Mouse (Mus musculus): ENCODE data around the gene Cstf2t. TPM values are rescaled to one million over a fixed set of nuclear protein-coding genes. Genes with fewer than 3 reads are reported as not detected.

The Cstf2t gene
- polyA plus RNA-seq, 1 experiment, result 13.4 TPM

DNA sequence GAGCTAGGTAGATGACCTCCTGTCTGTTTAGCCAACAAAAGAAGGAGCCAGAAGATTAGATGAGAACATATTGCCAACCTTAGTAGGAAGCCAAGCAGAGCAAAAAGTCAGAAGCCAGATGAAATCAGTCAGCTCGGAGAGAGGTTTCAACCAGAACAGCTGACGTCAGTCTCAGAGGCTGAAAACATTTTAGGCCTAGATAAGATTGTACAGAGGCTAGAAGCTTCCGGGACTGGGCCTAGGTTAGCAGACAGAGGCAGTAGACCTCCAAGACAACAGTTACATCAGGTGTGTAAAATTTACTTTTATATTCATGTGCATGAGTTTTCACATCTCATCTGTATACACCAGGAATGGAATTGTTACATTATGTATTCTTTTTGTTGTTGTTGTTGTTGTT is 16.7 kb downstream of the Cstf2t start:
- no peaks in the 10 kb centered on the region for H3K27me3 ChIP-seq (replicated peaks; ENCODE audit: control insufficient read depth, insufficient read depth, low read length)
- peak; percentile 16 for DNase-seq
- 81% methylated on average over 3 of the region's 3 CpGs for WGBS
- H3K4me1 ChIP-seq (ENCODE audit: control insufficient read depth, insufficient read depth, low read length), result no peaks in the 10 kb centered on the region
- no peaks in the 10 kb centered on the region for H3K36me3 ChIP-seq (ENCODE audit: control insufficient read depth, insufficient read depth, low read length)
- H3K27ac ChIP-seq (ENCODE audit: insufficient read depth, low read depth, low read length), result no peak overlapping the region
- no peak overlapping the region for H3K4me3 ChIP-seq (ENCODE audit: insufficient read depth, low read depth, low read length)
- TF ChIP-seq POLR2A (IDR thresholded peaks at IDR 0.05; ENCODE audit: low read depth, low read length), result no peak
- TF ChIP-seq CTCF (conservative IDR thresholded peaks at IDR 0.05; ENCODE audit: insufficient read depth, insufficient read length, low read depth, low read length), result no peak

DNA sequence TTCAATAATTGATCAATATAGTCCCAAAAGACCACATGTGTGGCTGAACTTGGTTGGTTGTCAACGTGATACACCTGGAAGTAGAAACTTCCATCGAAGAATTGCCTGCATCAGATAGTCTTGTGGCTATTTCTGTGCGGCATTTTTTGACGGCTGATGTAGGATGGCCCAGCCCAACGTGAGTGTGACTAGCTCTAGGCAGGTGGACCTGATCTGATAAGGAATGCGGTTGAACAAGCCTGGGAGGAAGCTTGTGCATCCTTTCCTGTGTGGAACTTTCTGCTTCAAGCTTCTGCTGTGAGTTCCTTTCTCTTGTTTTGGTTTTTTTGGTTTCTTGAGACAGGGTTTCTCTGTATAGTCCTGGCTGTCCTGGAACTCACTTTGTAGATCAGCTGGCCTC is 22.1 kb downstream of the Cstf2t start:
- Histone ChIP-seq H3K4me3 (ENCODE audit: insufficient read depth, low read depth, low read length) (no peak overlapping the region), H3K27ac (ENCODE audit: insufficient read depth, low read depth, low read length) (no peak overlapping the region), H3K27me3 (replicated peaks; ENCODE audit: control insufficient read depth, insufficient read depth, low read length) (no peaks in the 10 kb centered on the region), H3K36me3 (ENCODE audit: control insufficient read depth, insufficient read depth, low read length) (no peaks in the 10 kb centered on the region), H3K4me1 (ENCODE audit: control insufficient read depth, insufficient read depth, low read length) (no peaks in the 10 kb centered on the region)
- DNase-seq, result no peak
- no peak for TF ChIP-seq POLR2A (IDR thresholded peaks at IDR 0.05; ENCODE audit: low read depth, low read length)
- TF ChIP-seq CTCF (conservative IDR thresholded peaks at IDR 0.05; ENCODE audit: insufficient read depth, insufficient read length, low read depth, low read length), result no peak
- 80% methylated on average over 6 of the region's 6 CpGs for WGBS

DNA sequence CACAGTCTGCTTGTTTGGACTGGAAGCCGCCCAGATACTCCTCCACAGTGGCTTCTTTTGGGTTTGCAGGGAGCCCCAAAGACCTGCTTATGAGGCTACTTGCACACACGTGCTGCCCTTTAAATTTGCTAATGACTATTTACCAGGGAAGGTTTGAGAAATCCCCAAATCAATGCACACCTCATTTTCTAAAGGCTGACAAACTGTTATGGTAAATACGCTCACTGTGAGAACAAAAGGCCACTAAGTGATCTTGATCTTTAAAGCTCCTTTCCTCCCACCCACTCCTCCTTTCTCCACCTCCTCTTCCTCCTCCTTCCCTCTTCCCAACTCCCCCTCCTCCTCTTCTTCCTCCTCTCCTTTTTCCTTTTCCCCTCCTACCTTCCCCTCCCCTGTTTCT is 23.4 kb downstream of the Cstf2t start:
- Histone ChIP-seq H3K4me3 (ENCODE audit: insufficient read depth, low read depth, low read length) (no peak overlapping the region), H3K4me1 (ENCODE audit: control insufficient read depth, insufficient read depth, low read length) (no peaks in the 10 kb centered on the region), H3K36me3 (ENCODE audit: control insufficient read depth, insufficient read depth, low read length) (no peaks in the 10 kb centered on the region), H3K27ac (ENCODE audit: insufficient read depth, low read depth, low read length) (no peak overlapping the region), H3K27me3 (replicated peaks; ENCODE audit: control insufficient read depth, insufficient read depth, low read length) (no peaks in the 10 kb centered on the region)
- TF ChIP-seq POLR2A (IDR thresholded peaks at IDR 0.05; ENCODE audit: low read depth, low read length) (no peak), CTCF (conservative IDR thresholded peaks at IDR 0.05; ENCODE audit: insufficient read depth, insufficient read length, low read depth, low read length) (no peak)
- no peak for DNase-seq
- WGBS, result 67% methylated on average over 3 of the region's 3 CpGs

DNA sequence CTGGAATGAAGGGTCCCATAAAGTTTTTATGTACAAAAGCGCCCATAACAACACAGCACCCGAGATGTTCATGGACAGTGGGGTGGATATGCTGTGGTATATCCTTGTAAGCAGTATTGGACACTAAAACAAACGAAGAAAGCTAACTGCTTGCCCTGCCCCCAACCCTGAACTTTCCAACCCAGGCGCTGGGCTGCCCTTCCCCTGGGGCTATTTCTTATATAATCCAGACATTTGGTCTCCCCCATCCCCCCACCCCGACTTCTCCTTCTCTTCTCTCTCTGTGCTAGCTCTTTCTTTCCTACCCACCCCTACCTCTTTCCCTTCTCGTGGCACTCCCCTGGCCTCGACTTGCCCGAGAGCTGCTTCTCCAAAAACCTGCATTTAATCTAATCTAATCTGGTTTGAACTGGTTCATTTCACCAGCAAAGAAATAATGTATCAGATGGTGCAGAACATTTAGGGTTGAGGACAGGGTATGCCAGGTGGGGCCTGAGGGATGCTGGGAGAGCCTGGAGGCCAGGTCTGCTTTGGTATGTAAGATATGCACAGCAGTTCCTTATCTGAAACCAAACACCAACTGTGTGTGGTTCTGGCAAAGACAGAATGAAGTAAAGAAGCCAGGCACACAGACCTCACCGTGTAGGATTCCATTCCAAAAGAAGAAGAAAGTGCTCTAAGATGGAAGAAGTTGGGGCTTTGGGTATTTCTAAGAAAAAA is 24.4 kb downstream of the Cstf2t start:
- Histone ChIP-seq H3K4me3 (ENCODE audit: insufficient read depth, low read depth, low read length) (no peak overlapping the region), H3K27me3 (replicated peaks; ENCODE audit: control insufficient read depth, insufficient read depth, low read length) (no peaks in the 10 kb centered on the region), H3K36me3 (ENCODE audit: control insufficient read depth, insufficient read depth, low read length) (no peaks in the 10 kb centered on the region), H3K4me1 (ENCODE audit: control insufficient read depth, insufficient read depth, low read length) (no peaks in the 10 kb centered on the region), H3K27ac (ENCODE audit: insufficient read depth, low read depth, low read length) (no peak overlapping the region)
- TF ChIP-seq CTCF (conservative IDR thresholded peaks at IDR 0.05; ENCODE audit: insufficient read depth, insufficient read length, low read depth, low read length) (no peak), POLR2A (IDR thresholded peaks at IDR 0.05; ENCODE audit: low read depth, low read length) (no peak)
- WGBS, result 52% methylated on average over 9 of the region's 9 CpGs
- DNase-seq, result no peak

DNA sequence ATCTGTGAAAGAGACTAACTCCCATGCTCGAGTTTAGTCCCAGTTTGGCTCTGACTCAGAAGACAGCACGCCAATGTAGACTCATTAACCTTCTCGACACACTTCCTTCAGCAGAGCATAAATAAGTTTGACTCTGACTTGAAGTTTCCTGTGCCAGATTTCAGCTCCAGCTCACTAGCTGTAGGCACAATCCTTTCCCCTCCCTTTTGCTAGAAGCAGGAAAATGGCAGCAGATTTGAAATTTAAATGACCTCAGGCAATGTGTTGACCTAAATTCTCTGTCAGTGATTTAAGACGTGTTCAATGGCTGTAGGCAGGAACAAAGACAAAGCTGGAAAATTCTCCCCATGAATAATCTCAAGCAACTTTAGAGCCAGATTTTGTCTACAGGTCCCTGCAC is 32.1 kb downstream of the Cstf2t start:
- TF ChIP-seq CTCF (conservative IDR thresholded peaks at IDR 0.05; ENCODE audit: insufficient read depth, insufficient read length, low read depth, low read length) (no peak), POLR2A (IDR thresholded peaks at IDR 0.05; ENCODE audit: low read depth, low read length) (no peak)
- Histone ChIP-seq H3K4me1 (ENCODE audit: control insufficient read depth, insufficient read depth, low read length) (peaks cover 4% of the 10 kb centered on the region; the same call in 1 of the 2 replicates), H3K4me3 (ENCODE audit: insufficient read depth, low read depth, low read length) (no peak overlapping the region), H3K36me3 (ENCODE audit: control insufficient read depth, insufficient read depth, low read length) (no peaks in the 10 kb centered on the region), H3K27ac (ENCODE audit: insufficient read depth, low read depth, low read length) (no peak overlapping the region), H3K27me3 (replicated peaks; ENCODE audit: control insufficient read depth, insufficient read depth, low read length) (no peaks in the 10 kb centered on the region)
- peak; percentile 75 for DNase-seq
- 6% methylated on average over 4 of the region's 4 CpGs for WGBS

DNA sequence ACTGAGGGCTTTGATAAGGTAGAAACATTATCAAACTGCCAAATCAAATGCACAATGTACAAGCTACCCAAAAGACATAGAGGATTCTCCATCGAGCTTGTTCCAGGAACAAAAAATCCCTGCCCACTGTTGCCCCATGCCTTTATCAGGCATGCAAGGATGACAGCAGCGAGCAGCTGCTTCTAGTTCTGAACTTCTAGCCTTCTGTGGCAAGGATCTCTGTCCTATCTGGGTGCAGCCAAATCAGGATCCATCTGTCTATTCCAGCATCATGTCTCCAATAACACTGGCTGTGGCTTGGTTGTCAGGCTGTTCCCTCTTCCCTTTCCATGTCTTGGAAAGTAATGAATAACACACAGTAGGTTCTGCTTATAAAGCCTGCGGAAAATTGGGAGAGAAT is 42.0 kb downstream of the Cstf2t start:
- Histone ChIP-seq H3K27me3 (replicated peaks; ENCODE audit: control insufficient read depth, insufficient read depth, low read length) (no peaks in the 10 kb centered on the region), H3K4me3 (ENCODE audit: insufficient read depth, low read depth, low read length) (no peak overlapping the region), H3K27ac (ENCODE audit: insufficient read depth, low read depth, low read length) (no peak overlapping the region), H3K36me3 (ENCODE audit: control insufficient read depth, insufficient read depth, low read length) (no peaks in the 10 kb centered on the region), H3K4me1 (ENCODE audit: control insufficient read depth, insufficient read depth, low read length) (no peaks in the 10 kb centered on the region)
- no peak for DNase-seq
- TF ChIP-seq POLR2A (IDR thresholded peaks at IDR 0.05; ENCODE audit: low read depth, low read length) (no peak), CTCF (conservative IDR thresholded peaks at IDR 0.05; ENCODE audit: insufficient read depth, insufficient read length, low read depth, low read length) (no peak)
- 89% methylated on average over 3 of the region's 3 CpGs for WGBS

DNA sequence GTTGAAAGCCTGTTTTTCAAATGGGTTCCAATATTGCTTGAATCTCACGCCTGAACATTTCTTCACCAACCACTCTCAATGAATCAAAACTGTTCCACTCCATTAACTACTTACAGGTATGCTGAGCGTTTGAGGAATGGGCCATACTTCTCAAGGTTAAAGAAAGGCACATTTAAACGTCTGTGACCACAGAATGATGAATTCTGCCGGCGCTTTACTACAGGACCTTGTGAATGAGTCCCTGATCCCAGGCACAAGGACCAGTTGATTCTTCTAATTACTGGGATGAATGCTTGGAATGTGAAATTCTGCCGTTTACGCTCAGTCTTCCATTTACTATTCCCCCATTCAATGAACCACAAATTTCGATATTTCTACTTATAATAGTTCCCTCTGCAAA is 50.0 kb downstream of the Cstf2t start:
- H3K36me3 ChIP-seq (ENCODE audit: control insufficient read depth, insufficient read depth, low read length), result no peaks in the 10 kb centered on the region
- H3K4me3 ChIP-seq (ENCODE audit: insufficient read depth, low read depth, low read length), result no peak overlapping the region
- H3K27ac ChIP-seq (ENCODE audit: insufficient read depth, low read depth, low read length), result no peak overlapping the region
- H3K4me1 ChIP-seq (ENCODE audit: control insufficient read depth, insufficient read depth, low read length), result no peaks in the 10 kb centered on the region
- peak; percentile 28 for DNase-seq
- H3K27me3 ChIP-seq (replicated peaks; ENCODE audit: control insufficient read depth, insufficient read depth, low read length), result no peaks in the 10 kb centered on the region
- WGBS, result 54% methylated on average over 8 of the region's 8 CpGs
- TF ChIP-seq CTCF (conservative IDR thresholded peaks at IDR 0.05; ENCODE audit: insufficient read depth, insufficient read length, low read depth, low read length) (no peak), POLR2A (IDR thresholded peaks at IDR 0.05; ENCODE audit: low read depth, low read length) (no peak)

Measured in kidney, adult 2 months (tissue).